Mouse (Mus musculus): ENCODE data around the gene Gm20708.

Gene Gm20708

DNA sequence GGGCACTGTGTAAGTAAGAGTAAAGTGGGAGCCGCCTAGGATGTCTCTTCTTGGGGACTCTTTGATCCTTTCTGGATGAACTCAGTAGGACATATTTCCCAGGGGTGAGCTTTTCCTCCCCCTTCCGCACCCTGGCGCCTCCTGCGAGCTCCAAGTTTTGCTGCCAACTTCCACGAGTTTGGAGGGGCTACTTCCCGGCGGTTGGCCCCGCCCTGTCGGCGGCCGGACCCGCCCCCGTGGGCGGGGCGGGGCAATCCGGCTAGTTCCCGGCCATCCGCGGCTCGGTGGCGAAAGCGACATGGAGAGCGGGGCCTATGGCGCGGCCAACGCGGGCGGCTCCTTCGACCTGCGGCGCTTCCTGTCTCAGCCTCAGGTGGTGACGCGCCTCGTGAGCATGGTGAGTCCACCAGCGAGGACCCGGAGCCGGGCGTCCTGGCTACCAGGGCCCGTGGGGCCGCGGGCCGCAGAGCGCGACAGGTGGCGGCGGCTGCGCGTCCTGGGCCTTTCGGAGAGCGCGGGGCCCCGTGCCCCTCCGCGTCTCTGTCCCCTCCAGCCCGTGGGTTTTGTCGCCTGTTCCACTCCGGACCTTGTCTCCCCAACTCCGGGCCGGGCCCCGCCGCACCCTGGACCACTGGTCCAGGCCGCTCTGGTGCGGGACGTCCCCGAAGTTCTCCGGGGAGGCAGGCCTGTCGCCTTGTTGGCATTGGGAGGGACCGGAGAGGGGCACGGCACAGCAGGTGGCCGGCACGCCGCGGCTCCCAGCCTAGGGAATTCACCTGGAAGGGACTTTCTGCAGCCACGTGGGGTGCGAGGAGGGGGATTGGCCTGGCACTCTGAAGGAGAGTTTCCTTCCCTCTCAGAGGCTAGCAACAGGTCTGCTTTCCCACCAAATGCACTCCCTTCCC lies at the start of gene Gm20708, which contains the start of gene Syngr2:
Gm20708 (plus strand) TSS at position 262 of the 905 bp plus-strand sequence.
Syngr2 (plus strand) TSS at position 262 of the 905 bp plus-strand sequence.
- in situ Hi-C loops (cut with MboI): no loop called here

DNA sequence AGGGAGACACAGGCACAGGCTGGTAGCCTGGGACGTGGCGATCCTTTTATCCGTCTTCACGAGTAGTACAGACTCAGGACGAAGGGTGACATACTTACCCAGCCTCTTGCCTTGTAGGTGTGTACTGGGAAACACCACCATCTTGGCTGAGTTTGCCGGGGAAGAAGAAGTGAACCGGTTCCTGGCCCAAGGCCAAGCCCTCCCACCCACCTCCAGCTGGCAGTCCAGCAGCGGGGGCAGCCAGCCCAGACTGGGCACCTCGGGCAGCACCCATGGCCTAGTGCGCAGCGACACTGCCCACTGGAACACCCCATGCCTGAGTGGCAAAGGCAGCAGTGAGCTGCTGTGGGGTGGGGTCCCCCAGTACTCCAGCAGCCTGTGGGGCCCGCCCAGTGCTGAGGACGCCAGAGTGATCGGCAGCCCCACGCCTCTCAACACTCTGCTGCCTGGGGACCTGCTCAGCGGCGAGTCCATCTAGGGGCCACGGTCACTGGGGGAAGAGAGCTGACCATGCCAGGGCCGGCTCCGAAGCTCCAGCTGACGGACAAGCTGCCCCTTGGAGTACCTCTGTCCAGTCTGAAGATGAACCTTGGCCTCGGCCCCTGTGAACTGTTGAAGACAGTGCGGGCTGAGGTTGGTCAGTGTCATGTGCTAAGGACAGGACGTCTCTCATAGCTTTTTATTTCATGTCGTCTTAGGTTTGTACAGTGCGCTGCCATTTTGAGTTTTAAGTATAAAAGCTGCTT lies 48.9 kb upstream of the Gm20708 start:
- in situ Hi-C loops (cut with MboI): no loop called here

DNA sequence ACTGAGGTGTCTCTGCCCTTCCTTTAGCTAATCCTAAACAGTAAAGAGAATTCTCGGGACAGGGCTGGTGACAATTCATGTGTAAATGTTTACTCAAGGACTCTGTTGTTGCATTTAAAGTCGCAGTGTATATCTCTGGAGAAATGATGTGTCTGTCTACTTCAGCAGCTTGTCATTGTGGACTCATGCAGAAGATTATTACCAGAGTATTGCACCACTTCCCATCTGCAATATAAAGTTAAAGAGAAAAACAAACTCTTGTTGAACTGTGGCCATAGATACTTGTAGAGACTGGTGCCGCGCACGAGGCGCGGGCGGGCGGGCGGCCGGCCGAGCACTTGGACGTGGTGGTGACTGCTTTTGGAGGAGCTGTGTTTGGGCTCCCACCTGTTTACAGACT lies 47.7 kb upstream of the Gm20708 start:
- in situ Hi-C loops (cut with MboI): no loop called here

DNA sequence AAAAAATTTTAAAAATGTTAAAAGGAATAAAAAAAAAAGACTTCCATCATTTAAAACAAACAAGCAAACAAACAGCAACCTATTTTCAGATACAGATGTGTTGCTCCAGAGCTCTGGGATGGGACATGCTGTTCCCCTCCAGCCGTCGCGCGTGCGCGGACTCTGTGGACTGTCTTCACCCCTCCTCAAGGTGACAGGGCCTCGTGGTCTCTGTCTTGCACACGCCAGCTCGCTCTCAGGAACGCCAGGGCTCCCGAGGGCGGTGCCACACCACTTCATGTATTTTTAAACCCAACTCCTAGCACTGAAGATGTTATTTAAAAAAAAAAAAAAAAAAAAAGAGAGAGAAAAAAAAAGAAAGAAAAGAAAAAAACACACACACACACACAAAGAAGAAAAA lies 47.2 kb upstream of the Gm20708 start:
- in situ Hi-C loops (cut with MboI): no loop called here

DNA sequence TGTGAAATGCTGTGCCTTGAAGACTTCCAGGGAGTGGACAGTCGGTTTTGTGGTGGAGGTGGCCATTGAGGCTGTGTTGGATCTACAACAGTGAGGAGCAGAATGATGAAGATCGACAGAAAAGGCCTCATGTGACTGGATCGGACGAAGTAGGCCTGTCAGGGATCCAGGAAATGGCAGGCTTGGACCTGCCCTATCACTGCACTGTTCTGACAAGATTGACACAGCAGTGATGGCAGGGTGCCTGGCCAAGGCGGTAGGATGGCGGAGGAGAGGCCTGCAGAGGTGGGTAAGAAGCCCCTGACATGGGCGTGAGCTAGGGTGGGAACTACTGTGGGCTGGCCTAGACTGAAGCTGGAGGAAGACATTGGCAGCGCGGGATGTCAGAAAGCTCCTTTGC lies 45.1 kb upstream of the Gm20708 start:
- in situ Hi-C loops (cut with MboI): no loop called here

DNA sequence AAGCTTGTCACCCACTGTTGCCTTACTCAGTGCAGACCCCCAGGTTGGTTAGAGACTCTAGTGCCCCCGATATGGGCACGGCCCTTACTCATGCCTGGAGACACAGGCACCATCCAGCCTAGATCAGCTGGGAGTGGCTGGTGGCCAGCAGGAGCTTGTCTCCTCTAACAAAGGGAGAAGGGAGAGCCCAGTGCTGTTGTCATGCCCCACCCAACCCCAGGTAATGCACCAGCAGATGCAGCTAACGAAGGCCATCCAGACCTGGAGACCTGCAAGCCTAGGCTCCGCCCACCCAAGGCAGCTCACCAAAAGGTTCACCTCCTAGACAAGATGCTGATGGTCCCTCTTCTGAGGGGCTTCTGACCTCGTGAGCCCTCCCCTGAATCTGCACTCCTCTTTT lies 44.1 kb upstream of the Gm20708 start:
- in situ Hi-C loops (cut with MboI): no loop called here

DNA sequence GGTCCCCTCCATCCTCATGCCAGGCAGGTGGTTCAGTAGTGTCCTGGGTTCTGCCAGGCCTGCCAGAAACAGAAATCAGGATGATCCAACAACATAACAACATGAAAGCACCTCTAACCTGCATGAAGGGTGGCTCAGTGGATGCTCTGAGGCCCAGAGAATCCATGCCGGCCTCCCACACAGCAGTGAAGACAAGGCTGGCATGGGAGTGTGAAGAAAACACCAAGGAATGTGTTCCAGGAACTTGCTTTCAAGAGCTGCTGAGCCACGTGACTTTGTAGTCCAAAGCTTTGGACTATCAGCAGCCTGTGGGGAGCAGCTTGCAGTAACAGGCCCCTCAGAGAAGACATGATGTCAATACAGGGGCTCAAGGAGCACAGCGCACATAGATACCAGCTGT lies 43.2 kb upstream of the Gm20708 start:
- in situ Hi-C loops (cut with MboI): no loop called here

DNA sequence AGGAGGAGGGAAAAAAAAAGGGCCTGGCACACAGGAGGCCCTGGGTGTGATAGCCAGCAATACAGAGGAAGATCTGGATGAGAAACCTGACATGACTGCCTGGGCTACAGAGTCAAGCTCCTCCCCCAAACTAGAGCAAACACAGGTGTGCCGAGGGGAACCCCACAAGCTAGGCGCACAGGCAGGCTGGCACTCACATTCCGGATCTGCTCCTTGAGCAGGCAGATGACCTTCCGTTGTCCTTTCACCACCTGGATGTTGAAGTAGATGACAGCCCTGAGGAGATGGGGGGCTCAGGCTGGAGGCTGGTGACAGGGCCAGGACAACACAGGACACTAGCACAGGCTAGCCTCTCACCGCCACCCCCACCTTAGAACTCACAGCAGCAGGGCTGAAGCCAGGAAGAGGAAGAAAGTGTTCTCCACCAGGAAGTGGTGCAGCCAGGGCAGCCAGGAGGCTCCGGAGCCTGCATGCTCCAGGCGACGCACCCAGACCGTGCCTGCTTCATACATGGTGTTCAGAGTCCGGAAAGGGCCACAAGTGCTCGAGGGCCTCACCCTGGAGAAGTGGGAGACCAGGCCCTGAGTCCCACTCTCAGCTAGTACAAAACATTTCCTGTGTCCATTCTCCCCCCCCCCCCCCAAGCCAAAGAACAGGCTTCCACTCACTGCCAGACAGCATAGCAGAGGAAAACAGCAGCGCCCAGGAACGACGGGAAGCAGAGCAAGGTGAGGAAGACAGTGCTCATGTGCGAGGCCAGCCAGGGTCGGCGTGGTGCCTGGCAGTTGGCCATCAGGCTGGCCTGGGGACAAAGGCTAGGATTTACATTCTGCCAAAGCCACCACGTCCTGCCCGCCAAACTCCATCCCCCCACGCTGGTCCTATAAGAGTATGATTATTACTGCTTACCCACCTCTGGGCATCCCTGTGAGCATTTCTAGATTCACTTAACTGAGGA lies 40.5 kb upstream of the Gm20708 start:
- in situ Hi-C loops (cut with MboI): no loop called here

DNA sequence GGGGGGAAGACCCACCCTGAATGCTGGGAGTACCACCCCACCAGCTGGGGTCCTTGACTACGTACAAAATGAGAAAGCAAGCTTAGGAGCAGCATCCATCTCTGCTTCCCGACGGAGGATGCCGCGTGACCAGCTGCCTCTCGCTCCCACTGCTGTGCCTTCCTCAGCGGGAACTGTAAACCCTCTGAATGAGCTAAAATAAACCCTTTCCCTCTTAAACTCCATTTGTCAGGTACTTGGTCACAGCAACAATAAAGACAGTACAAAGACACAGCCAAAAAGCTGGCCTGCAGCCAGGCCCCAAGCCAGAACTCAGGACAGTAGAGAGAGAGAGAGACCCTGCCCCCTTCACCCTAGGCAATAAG lies 39.8 kb upstream of the Gm20708 start:
- in situ Hi-C loops (cut with MboI): no loop called here

DNA sequence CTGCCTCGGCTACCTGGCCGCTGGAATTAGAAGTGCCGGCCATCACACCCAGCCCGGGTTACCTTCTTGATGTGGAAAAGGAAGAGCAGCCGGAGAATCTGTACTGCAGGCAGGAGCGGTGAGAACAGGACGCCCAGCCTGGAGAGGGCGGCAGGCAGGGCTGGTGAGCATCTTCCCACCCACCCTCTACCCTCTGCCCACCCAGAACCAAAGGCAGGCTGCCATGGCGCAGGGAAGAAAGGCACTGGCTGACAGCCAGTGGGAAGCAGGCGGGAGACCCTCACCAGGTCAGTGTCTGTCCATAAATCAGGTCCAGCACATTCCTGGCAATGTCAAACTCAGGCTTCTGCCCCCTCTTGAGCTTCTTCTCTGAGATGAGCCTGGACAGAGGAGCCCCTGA lies 39.1 kb upstream of the Gm20708 start:
- in situ Hi-C loops (cut with MboI): no loop called here

DNA sequence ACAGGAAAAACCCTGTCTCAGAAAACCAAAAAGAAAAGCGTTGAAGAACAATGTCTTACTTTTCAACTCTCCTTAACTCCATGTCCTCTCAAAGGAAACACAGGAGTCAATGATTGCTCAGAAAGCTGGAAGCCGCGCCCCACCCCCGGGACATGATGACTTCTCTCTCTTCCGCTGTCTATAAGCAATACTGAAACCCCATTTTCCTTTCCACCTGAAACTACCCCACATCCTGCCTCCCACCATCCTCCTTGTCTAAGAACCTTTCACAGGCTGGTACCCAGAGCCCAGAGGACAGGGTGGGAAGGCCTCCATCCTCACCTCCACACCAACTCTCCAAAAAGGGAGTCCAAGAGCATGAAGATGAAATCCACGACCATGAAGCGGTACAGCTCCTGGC lies 37.1 kb upstream of the Gm20708 start:
- in situ Hi-C loops (cut with MboI): no loop called here

DNA sequence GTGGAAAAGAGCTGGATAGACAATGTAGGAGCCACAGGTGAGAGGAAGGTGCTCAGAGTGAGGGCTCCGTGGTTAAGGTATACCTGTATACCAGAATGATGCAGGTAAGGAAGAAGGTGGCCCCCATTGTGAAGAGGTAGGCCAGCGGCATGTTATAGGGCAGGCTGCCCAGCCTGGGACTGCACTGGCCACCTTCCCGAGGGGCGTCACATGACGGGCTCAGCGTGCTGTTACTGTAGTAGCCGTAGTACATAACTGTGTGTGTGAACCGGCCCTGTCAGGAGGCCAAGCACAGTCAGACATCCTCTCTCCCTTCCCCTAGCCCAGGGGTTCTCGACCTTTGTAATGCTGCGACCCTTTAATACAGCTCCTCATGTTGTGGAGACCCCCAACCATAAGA lies 34.5 kb upstream of the Gm20708 start:
- in situ Hi-C loops (cut with MboI): no loop called here

DNA sequence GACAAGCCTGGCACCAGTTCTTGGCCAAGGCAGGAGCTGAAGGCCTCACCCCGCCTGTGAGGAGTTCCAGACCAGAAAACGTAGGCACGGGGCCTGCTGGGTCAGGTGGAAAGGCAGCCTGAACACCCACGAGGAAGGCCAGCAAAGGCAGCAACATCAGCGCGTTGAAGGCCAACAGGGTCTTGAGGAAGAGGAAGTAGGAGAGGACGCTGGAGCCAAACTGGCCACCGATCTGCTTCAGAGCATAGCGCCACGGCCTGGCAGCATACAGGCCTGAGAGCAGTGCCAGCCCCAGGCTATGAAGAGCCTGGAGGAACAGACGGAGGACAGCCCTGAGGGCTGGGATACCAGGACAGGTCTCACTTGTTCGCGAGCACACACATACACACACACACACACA lies 33.9 kb upstream of the Gm20708 start:
- in situ Hi-C loops (cut with MboI): no loop called here

DNA sequence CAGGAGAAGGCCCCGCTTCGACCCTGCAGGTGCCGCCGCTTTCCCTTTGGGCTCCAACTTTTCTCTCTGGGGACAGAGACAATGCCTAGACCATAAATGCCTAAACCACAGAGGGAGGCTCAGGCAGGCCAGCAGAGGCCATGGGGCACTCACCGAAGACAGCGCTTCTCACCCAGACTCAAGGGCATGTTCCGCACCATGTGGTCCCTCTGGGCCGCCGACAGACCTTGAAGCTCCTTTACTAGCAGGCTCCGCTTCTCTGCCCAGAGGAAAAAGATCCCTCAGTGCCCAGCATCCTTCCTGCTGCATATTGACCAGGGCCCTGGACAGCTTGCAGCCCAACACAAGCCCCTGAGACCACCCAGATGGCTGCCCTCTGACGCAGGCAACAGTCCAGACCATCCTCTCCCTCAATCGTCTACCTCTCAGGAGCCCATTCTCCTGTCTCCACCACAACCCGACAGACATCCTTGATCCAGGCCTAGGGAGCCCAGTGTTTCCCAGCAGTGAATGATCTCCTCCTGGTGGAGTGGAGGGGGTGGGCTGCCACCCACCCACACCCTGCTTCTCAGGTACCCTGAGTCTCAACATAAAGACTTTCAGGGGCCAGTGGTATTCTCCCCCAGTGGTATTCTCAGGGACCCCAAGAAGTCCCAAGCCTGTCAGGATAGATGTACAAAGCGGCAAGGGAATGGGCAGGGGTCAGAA lies 33.2 kb upstream of the Gm20708 start:
- in situ Hi-C loops (cut with MboI): no loop called here

DNA sequence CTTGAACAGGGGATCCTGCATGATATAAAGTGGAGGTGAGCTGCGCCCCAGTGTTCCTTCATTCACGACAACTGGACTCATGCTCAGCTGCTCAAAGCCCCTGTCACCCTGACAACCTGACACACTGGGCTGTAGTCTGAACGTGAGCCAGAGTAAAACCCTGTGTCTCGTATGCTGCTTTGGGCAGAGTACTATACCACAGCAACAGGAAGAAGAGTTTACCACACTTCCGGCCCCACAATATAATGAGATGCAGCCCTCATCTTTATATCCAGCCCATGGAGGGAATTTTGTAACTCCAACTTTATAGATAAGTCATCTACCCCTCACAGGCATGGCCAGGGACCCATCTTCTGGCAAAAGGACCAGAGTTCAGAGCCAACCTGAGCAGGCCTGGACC lies 32.4 kb upstream of the Gm20708 start:
- in situ Hi-C loops (cut with MboI): no loop called here

DNA sequence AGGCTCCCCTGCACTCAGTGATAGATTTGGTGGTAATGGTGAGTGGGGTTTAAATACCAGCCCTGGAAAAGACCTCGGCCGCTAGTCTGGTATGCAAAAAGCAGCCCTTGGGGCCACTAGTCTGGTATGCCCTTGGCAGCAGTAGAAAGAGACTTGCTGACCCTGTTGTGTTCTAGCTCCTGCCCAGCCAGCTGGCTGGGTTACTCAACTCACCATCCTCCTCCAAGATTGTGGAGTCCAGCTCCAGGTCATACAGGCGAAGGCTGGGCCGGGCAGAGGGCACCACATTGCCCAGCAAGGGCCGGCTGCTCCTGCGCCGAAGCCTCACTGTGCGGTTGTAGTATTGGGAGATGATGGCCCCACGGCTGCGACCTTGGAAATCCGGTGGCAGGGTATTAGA lies 31.4 kb upstream of the Gm20708 start:
- in situ Hi-C loops (cut with MboI): no loop called here

DNA sequence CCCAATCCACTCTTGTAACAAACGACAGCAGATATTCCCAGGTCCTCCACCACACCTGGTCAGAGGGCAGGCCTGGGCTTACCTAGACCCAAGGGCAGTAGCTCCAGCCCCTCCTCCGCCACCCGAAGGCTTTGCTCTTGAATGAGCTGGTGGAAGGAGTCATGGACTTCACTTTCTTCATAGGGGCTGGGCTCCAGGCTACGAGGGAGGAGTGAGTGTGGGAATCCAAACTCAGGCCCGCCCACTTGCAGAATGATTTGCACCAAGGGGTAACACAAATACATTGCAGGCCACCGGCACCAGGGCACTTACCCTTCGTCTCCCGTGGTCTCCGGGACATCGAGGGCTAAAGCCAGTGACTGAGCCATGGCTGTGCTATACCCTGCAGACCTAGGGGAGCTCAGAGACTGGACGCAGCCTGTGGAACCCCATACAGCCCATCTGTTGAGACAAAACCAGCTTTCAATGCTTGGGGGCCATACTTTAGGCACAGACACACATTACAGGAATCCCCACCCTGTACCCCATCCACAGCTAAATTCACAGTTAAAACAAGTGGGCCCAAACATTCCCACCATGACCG lies 30.5 kb upstream of the Gm20708 start:
- in situ Hi-C loops (cut with MboI): no loop called here

DNA sequence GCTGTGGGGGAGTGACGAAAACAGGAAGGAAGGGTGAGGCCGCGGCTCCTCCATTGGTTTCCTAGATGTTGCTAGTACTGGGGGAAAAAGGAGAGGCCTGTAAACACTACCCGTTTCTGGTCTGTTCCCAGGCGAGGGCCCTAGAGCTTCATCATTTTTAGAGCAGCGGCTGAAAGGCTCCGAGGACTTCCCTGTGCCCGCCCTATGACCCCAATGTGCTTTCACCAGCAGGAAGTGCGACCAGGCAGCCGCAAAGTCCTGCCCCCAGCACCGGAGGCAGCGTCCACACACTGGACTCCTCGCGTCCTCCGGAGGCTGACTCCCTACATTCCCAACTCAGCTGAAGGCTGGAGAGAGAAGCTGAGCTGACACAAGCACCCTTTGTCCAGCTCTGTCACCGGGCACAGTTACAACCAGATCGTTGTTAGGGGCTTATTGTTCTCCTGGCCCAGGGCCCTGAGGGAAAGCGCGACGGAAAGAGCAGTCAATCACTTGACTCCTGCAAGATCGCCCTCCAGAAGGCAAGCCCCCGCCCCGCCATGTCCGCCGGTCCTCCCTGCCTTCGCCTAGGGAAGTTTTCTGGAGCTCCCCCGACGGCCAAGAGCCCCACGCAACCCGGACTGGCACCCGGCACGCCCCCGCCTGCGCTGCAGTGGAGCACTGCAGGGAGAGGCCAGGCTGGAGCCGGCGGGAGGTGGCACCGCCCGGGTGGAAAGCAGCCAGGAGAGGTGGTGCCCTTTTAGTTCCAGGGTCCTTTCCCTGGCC lies 29.9 kb upstream of the Gm20708 start:
- in situ Hi-C loops (cut with MboI): no loop called here

DNA sequence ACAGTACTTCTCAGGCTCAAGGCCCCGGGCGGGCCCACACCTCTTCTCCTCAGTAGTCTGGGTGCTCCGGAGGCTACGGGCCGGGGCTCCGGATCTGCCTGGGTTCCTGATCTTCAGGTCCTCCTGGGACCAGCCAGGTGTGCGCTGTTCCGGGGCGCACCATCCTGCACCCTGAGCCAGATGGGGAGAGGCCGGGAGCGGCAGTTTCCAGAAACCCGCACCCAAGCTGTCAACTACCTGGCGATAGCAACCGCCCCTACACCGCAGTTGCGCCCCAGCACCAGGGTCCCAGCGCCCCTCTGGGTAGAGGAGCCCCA lies 29.3 kb upstream of the Gm20708 start:
- in situ Hi-C loops (cut with MboI): no loop called here

DNA sequence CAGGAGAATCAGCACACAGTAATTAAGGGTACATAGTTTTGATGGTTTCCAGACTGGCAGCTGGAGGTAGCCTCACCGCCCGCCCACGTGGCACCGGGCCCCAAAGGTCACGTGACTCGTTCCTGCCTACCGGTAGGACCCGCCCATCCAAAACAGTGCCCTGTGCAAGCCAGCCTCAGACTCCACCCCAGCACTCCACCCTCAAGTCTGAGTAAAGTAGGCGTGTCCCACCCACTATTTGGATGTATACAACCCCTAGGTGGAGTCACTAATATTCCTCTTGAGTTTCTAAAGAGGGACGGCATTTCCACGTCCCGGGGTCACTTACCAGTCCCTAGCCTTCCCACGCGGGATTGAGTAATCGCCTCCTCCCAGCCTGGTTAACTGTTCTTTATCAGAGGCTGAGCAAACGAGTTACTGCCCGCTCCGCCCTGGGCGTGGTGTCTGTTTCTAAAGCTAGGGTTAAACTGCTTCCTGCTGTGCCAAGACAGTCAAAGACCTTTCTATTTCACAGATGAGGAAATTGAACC lies 28.8 kb upstream of the Gm20708 start:
- in situ Hi-C loops (cut with MboI): no loop called here

Data from mature B cell (primary cell).